Mouse (Mus musculus): ENCODE measurements at regions not wholly inside any gene's neighbourhood (a gene's known extent, or its start where the extent isn't known, plus 50 kb on each side); places are given as distances from the start of the nearest gene placed in this dataset.

DNA sequence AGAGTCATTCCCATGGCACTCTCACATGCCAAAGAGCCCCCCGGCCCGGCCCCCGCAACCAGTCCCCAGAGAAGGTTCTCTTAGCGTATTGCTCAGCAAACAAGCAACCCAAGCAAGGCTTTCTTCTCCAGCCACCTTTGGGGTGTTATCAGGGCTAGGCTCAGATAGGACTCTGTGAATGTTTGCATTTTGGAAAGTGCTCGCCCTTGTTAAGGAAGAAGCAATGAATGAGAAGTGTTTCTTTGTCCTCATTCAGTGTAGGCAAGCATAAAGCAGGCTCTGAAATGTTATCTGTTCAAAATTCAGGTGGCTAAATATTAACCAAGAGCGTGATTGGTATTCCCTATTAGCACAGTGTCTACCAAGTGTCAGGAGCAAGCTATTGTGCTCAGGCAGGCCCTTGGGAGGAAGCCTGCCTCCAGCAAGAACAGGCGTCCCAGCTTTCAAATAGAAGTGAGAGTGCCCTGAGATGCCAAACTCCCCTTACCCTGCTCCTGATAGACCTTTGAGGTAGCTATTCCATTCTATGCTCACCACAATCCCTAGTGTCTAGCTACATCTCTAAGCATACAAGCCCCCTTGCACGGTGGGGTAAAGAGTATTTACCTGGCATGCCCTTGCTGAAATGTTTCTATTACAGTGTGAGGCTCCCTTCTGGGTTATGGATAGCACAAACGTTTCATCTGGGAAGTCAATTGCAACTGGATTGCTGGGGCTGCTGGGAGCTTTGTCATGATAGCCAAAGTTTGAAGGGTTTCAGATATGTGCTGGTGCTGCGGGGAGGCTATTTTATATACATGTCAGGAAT, 191.7 kb downstream of the Fam43a start:
- Histone ChIP-seq H3K36me3 (ENCODE audit: control insufficient read depth, insufficient read depth, low read length) (no peaks in the 10 kb centered on the region), H3K9ac (ENCODE audit: low read length) (no peak overlapping the region), H3K4me3 (ENCODE audit: low read depth, low read length) (no peak overlapping the region), H3K4me1 (ENCODE audit: control insufficient read depth, insufficient read depth, low read length) (peaks cover 17% of the 10 kb centered on the region), H3K27me3 (replicated peaks; ENCODE audit: control insufficient read depth, insufficient read depth, low read length) (no peaks in the 10 kb centered on the region), H3K4me2 (ENCODE audit: low read length) (no peak overlapping the region), H3K27ac (ENCODE audit: low read depth, low read length) (peak overlapping the region; percentile 21; the same call in 1 of the 2 replicates), H3K9me3 (replicated peaks; ENCODE audit: control insufficient read depth, low read length) (no peaks in the 10 kb centered on the region)
- DNase-seq (ENCODE audit: low spot score) (no peak), ATAC-seq (no peak)
- 73% methylated on average over 10 of the region's 10 CpGs for WGBS

GRCm38 (mm10) chr16:30792738-30793377, 193.3 kb downstream of the Fam43a start:
- 64% methylated on average over 11 of the region's 11 CpGs for WGBS
- peak; percentile 79 for ATAC-seq
- DNase-seq (ENCODE audit: low spot score): peak; percentile 90
- H3K4me2 ChIP-seq (ENCODE audit: low read length): no peak overlapping the region
- H3K36me3 ChIP-seq (ENCODE audit: control insufficient read depth, insufficient read depth, low read length): no peaks in the 10 kb centered on the region
- no peak overlapping the region for H3K27ac ChIP-seq (ENCODE audit: low read depth, low read length)
- H3K27me3 ChIP-seq (replicated peaks; ENCODE audit: control insufficient read depth, insufficient read depth, low read length): no peaks in the 10 kb centered on the region
- peaks cover 17% of the 10 kb centered on the region for H3K4me1 ChIP-seq (ENCODE audit: control insufficient read depth, insufficient read depth, low read length)
- H3K4me3 ChIP-seq (ENCODE audit: low read depth, low read length): no peak overlapping the region
- no peak overlapping the region for H3K9ac ChIP-seq (ENCODE audit: low read length)
- no peaks in the 10 kb centered on the region for H3K9me3 ChIP-seq (replicated peaks; ENCODE audit: control insufficient read depth, low read length)

- no peak overlapping the region for H3K4me2 ChIP-seq (ENCODE audit: low read length)
- H3K27ac ChIP-seq (ENCODE audit: low read depth, low read length): no peak overlapping the region; the same call in 1 of the 2 replicates
- no peaks in the 10 kb centered on the region for H3K36me3 ChIP-seq (ENCODE audit: control insufficient read depth, insufficient read depth, low read length)
- ATAC-seq (peak; percentile 73), DNase-seq (ENCODE audit: low spot score) (no peak)
- WGBS: 26% methylated on average over 9 of the region's 9 CpGs
- H3K9me3 ChIP-seq (replicated peaks; ENCODE audit: control insufficient read depth, low read length): no peaks in the 10 kb centered on the region
- no peak overlapping the region for H3K4me3 ChIP-seq (ENCODE audit: low read depth, low read length)
- H3K27me3 ChIP-seq (replicated peaks; ENCODE audit: control insufficient read depth, insufficient read depth, low read length): no peaks in the 10 kb centered on the region
- H3K9ac ChIP-seq (ENCODE audit: low read length): no peak overlapping the region
- H3K4me1 ChIP-seq (ENCODE audit: control insufficient read depth, insufficient read depth, low read length): peaks cover 17% of the 10 kb centered on the region
These were observed 193.8 kb downstream of the Fam43a start for GRCm38 (mm10) chr16:30793378-30793753.

- WGBS: 92% methylated on average over 3 of the region's 3 CpGs
- DNase-seq (ENCODE audit: low spot score): no peak
- Histone ChIP-seq H3K27ac (ENCODE audit: low read depth, low read length) (no peak overlapping the region; the same call in 1 of the 2 replicates), H3K36me3 (ENCODE audit: control insufficient read depth, insufficient read depth, low read length) (no peaks in the 10 kb centered on the region), H3K9ac (ENCODE audit: low read length) (no peak overlapping the region), H3K27me3 (replicated peaks; ENCODE audit: control insufficient read depth, insufficient read depth, low read length) (no peaks in the 10 kb centered on the region), H3K4me3 (ENCODE audit: low read depth, low read length) (no peak overlapping the region), H3K4me2 (ENCODE audit: low read length) (no peak overlapping the region), H3K9me3 (replicated peaks; ENCODE audit: control insufficient read depth, low read length) (no peaks in the 10 kb centered on the region), H3K4me1 (ENCODE audit: control insufficient read depth, insufficient read depth, low read length) (peaks cover 17% of the 10 kb centered on the region)
- ATAC-seq: no peak
These were observed 194.3 kb downstream of the Fam43a start for GRCm38 (mm10) chr16:30793856-30794255.

- DNase-seq (ENCODE audit: low spot score) (no peak), ATAC-seq (no peak)
- H3K27ac ChIP-seq (ENCODE audit: low read depth, low read length): no peak overlapping the region
- H3K36me3 ChIP-seq (ENCODE audit: control insufficient read depth, insufficient read depth, low read length): no peaks in the 10 kb centered on the region
- no peak overlapping the region for H3K4me3 ChIP-seq (ENCODE audit: low read depth, low read length)
- H3K4me1 ChIP-seq (ENCODE audit: control insufficient read depth, insufficient read depth, low read length): peaks cover 15% of the 10 kb centered on the region
- H3K27me3 ChIP-seq (replicated peaks; ENCODE audit: control insufficient read depth, insufficient read depth, low read length): no peaks in the 10 kb centered on the region
- no peaks in the 10 kb centered on the region for H3K9me3 ChIP-seq (replicated peaks; ENCODE audit: control insufficient read depth, low read length)
- no peak overlapping the region for H3K4me2 ChIP-seq (ENCODE audit: low read length)
- 88% methylated on average over 5 of the region's 5 CpGs for WGBS
- no peak overlapping the region for H3K9ac ChIP-seq (ENCODE audit: low read length)
These were observed 196.0 kb downstream of the Fam43a start for GRCm38 (mm10) chr16:30795501-30795904.

GRCm38 (mm10) chr16:30796103-30796502, 196.6 kb downstream of the Fam43a start:
- Histone ChIP-seq H3K4me1 (ENCODE audit: control insufficient read depth, insufficient read depth, low read length) (peaks cover 9% of the 10 kb centered on the region), H3K36me3 (ENCODE audit: control insufficient read depth, insufficient read depth, low read length) (no peaks in the 10 kb centered on the region), H3K9ac (ENCODE audit: low read length) (no peak overlapping the region), H3K27ac (ENCODE audit: low read depth, low read length) (no peak overlapping the region), H3K4me3 (ENCODE audit: low read depth, low read length) (no peak overlapping the region), H3K9me3 (replicated peaks; ENCODE audit: control insufficient read depth, low read length) (no peaks in the 10 kb centered on the region), H3K27me3 (replicated peaks; ENCODE audit: control insufficient read depth, insufficient read depth, low read length) (no peaks in the 10 kb centered on the region), H3K4me2 (ENCODE audit: low read length) (no peak overlapping the region)
- no peak for DNase-seq (ENCODE audit: low spot score)
- 92% methylated on average over 6 of the region's 6 CpGs for WGBS
- ATAC-seq: no peak

- Histone ChIP-seq H3K9ac (ENCODE audit: low read length) (no peak overlapping the region), H3K4me2 (ENCODE audit: low read length) (no peak overlapping the region), H3K4me1 (ENCODE audit: control insufficient read depth, insufficient read depth, low read length) (peaks cover 7% of the 10 kb centered on the region), H3K27ac (ENCODE audit: low read depth, low read length) (no peak overlapping the region), H3K27me3 (replicated peaks; ENCODE audit: control insufficient read depth, insufficient read depth, low read length) (no peaks in the 10 kb centered on the region), H3K4me3 (ENCODE audit: low read depth, low read length) (no peak overlapping the region), H3K9me3 (replicated peaks; ENCODE audit: control insufficient read depth, low read length) (no peaks in the 10 kb centered on the region), H3K36me3 (ENCODE audit: control insufficient read depth, insufficient read depth, low read length) (no peaks in the 10 kb centered on the region)
- WGBS: 98% methylated on average over 3 of the region's 3 CpGs
- ATAC-seq (no peak), DNase-seq (ENCODE audit: low spot score) (no peak)
These were observed 197.5 kb downstream of the Fam43a start for GRCm38 (mm10) chr16:30797006-30797405.

DNA sequence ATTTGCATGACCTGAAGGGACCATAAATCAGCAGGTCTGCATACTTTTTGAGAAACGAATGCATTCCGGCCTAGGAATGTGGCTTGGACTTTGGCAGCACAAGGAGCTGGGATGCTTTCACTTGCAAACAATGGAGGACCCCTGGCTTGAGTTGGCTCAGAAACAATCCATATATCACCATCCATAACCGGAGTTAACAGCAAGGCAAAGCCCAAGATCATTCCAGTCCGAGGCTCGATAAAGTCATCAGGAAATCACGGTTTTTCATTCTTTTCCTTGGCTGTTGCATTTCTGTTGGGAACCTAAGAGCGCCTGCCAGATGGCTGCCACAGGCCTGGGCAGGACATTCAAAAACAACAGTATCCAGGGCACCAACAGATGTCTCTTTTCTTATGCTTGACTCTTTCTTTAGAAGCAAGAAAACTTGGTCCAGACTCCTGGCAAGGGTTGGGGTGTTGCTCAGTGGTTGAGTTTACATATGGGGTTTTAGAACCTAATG, 198.5 kb downstream of the Fam43a start:
- Histone ChIP-seq H3K36me3 (ENCODE audit: control insufficient read depth, insufficient read depth, low read length) (no peaks in the 10 kb centered on the region), H3K4me3 (ENCODE audit: low read depth, low read length) (no peak overlapping the region), H3K4me2 (ENCODE audit: low read length) (no peak overlapping the region), H3K4me1 (ENCODE audit: control insufficient read depth, insufficient read depth, low read length) (peaks cover 4% of the 10 kb centered on the region; the same call in 1 of the 2 replicates), H3K9ac (ENCODE audit: low read length) (no peak overlapping the region), H3K9me3 (replicated peaks; ENCODE audit: control insufficient read depth, low read length) (no peaks in the 10 kb centered on the region), H3K27me3 (replicated peaks; ENCODE audit: control insufficient read depth, insufficient read depth, low read length) (no peaks in the 10 kb centered on the region), H3K27ac (ENCODE audit: low read depth, low read length) (no peak overlapping the region)
- DNase-seq (ENCODE audit: low spot score) (peak; percentile 56), ATAC-seq (peak; percentile 37; the same call in 1 of the 2 replicates)
- 79% methylated on average over 7 of the region's 7 CpGs for WGBS

DNA sequence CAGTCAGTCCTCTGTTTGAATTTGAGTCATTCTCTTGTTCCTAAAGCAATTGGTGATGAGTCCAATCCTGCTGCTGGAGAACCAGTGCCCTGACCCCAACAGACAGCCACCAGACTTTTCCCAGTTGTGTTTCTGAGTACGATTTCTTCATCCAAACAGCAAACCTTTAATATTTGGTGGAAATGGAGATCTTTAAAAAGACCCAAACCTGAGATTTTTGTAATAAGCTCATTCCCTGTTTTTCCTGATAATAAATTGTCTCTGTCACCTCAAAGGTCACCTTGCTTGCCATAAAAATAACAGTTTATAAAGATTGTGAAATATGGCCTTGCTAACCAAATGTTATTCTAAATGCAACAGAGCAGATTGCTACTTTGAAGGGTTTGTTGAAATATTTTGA, 199.0 kb downstream of the Fam43a start:
- DNase-seq (ENCODE audit: low spot score) (no peak), ATAC-seq (no peak)
- no peak overlapping the region for H3K4me2 ChIP-seq (ENCODE audit: low read length)
- WGBS: 100% methylated on average over 1 of the region's 1 CpGs
- H3K9me3 ChIP-seq (replicated peaks; ENCODE audit: control insufficient read depth, low read length): no peaks in the 10 kb centered on the region
- peaks cover 3% of the 10 kb centered on the region; the same call in 1 of the 2 replicates for H3K4me1 ChIP-seq (ENCODE audit: control insufficient read depth, insufficient read depth, low read length)
- no peaks in the 10 kb centered on the region for H3K36me3 ChIP-seq (ENCODE audit: control insufficient read depth, insufficient read depth, low read length)
- no peak overlapping the region for H3K4me3 ChIP-seq (ENCODE audit: low read depth, low read length)
- H3K27ac ChIP-seq (ENCODE audit: low read depth, low read length): no peak overlapping the region
- no peak overlapping the region for H3K9ac ChIP-seq (ENCODE audit: low read length)
- H3K27me3 ChIP-seq (replicated peaks; ENCODE audit: control insufficient read depth, insufficient read depth, low read length): no peaks in the 10 kb centered on the region
